Mouse (Mus musculus) embryonic facial prominence, embryonic 15.5 days (tissue): ENCODE results near the gene Sorcs2. TPM values are rescaled to one million over a fixed set of nuclear protein-coding genes. Genes with fewer than 3 reads are reported as not detected.

ENCODE experiments used
- ATAC-seq: fragments of 200-750 bp; cut with Nextera tagmentation; 2 replicates; pipeline ENCODE4 v1.8.0; 2017; ENCODE audit warnings: low read depth, moderate TSS enrichment; ENCODE audit not compliant: insufficient number of reproducible peaks, low FRiP score, low TSS enrichment
- H3K27ac ChIP-seq: fragments of 300-500 bp; sonication (generic); replicated peaks from 2 replicates; pipeline ENCODE4 v1.5.1; 2015; ENCODE audit warnings: mild to moderate bottlenecking, inconsistent platforms
- H3K27me3 ChIP-seq: fragments of 300-500 bp; sonication (generic); 2 replicates; pipeline ENCODE4 v1.6.1; 2015; ENCODE audit warnings: inconsistent platforms
- H3K36me3 ChIP-seq: fragments of 300-500 bp; sonication (generic); 2 replicates; pipeline ENCODE4 v1.6.1; 2015; ENCODE audit warnings: mild to moderate bottlenecking, inconsistent platforms
- H3K4me1 ChIP-seq: fragments of 300-500 bp; sonication (generic); 2 replicates; pipeline ENCODE4 v1.6.1; 2015; ENCODE audit warnings: inconsistent platforms
- H3K4me2 ChIP-seq: fragments of 300-500 bp; sonication (generic); replicated peaks from 2 replicates; pipeline ENCODE4 v1.6.1; 2015; ENCODE audit warnings: mild to moderate bottlenecking, inconsistent platforms
- H3K4me3 ChIP-seq: fragments of 300-500 bp; sonication (generic); replicated peaks from 2 replicates; pipeline ENCODE4 v1.5.1; 2015; ENCODE audit warnings: mild to moderate bottlenecking, inconsistent platforms
- H3K9ac ChIP-seq: fragments of 300-500 bp; sonication (generic); 2 replicates; pipeline ENCODE4 v1.6.1; 2015; ENCODE audit warnings: inconsistent platforms
- H3K9me3 ChIP-seq: fragments of 300-500 bp; sonication (generic); replicated peaks from 2 replicates; pipeline ENCODE4 v1.6.1; 2016; ENCODE audit warnings: inconsistent platforms
- WGBS: fragments of 180-500 bp; shearing (Covaris S2); methylation state at CpG from one replicate; pipeline ENCODE4 v1.1.7; 2015; 5-methylcytosine and 5-hydroxymethylcytosine counted together
- polyA plus RNA-seq: library from polyadenylated mRNA; unstranded; fragments of >200 nt; fragmentation: Nextera tagmentation; extraction: Ambion mirVana; gene quantifications from 2 replicates; pipeline ENCODE4 v1.2.1, GENCODE M21; 2015

Gene Sorcs2
- polyA plus RNA-seq, 1 experiment from 2014 or later = 25.3 TPM

DNA sequence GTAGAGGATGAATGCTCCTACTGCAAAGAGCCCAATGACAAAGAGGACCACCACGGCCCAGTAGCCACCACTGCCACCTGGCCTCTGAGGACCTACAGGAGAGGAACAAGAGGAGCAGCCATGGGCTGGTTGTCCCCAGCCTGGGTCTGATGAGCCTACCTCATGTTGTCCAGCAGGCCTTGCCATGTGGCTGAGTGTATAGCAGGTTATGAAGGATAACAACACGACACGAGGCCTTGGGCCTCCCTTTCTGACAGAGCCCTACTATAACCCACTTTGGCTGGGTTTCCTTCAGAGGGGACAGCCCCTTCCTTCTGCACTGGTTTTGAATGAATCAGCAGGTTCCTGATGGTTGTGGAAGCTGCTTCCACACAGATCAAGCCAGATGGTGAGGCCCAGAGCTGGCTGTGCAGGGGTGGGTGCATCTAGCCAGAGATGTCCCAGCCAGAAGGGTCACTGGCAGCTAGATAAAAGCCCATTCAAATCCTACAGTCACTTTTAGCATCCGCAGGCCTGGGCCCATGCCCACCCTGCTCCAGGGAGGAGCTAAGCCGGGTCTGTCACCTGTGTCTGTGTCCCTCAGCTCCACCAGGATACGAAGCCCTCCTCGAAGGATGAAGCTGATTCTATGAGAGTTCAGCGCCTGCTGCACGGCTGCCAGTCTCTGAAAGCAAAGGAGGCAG, 373.8 kb downstream of the Sorcs2 start:
- Histone ChIP-seq H3K9me3 (no peaks in the 10 kb centered on the region), H3K27ac (no peak overlapping the region), H3K36me3 (peaks cover 3% of the 10 kb centered on the region; the same call in 1 of the 2 replicates), H3K27me3 (no peaks in the 10 kb centered on the region), H3K4me1 (no peaks in the 10 kb centered on the region), H3K4me2 (no peak overlapping the region), H3K9ac (no peak overlapping the region), H3K4me3 (no peak overlapping the region)
- 84% methylated on average over 9 of the region's 9 CpGs for WGBS
- no peak for ATAC-seq

DNA sequence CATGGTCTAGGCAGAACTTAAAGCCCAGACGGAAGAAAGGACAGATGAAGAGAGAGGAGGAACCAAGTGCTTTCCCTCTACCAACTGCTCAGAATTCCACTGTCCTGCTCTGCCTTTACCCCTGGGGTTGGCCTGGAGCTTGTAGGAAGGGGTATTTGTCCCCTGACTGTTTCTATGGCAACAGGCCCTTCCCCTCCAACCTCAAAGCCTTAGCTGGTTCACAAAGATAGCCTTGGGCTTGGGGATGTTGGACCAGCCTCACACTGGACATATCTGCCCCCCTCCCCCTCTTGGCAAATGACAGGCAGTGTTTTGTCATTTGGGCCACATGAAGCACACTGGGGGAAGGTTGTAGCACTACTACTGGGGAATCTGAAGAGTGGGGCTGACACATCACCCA, 375.6 kb downstream of the Sorcs2 start:
- WGBS = 92% methylated on average over 1 of the region's 1 CpGs
- H3K36me3 ChIP-seq = peaks cover 13% of the 10 kb centered on the region; the same call in 1 of the 2 replicates
- H3K9ac ChIP-seq = no peak overlapping the region
- H3K4me1 ChIP-seq = no peaks in the 10 kb centered on the region
- no peak overlapping the region for H3K4me2 ChIP-seq
- no peaks in the 10 kb centered on the region for H3K27me3 ChIP-seq
- H3K27ac ChIP-seq = no peak overlapping the region
- no peak overlapping the region for H3K4me3 ChIP-seq
- no peak for ATAC-seq
- H3K9me3 ChIP-seq = no peaks in the 10 kb centered on the region

DNA sequence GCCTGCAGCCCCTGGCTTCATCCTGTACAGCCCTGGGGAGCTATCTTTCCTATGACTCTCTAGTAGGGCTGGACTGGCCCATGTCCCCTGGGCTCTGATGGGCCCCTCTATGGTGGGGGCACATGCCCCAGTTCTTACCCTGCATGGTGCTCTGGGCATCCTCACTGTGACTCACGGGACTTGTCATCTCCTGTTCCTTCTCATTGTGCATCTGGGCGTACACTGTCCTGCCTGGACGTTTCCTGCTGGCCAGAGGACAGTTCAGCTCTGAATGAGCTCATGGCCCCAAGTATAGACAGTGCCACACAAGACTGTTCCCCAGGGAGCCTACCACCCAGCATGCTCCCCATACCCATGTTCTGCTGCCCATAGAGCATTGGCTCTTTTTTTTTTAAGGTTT, 376.8 kb downstream of the Sorcs2 start:
- Histone ChIP-seq H3K9me3 (no peaks in the 10 kb centered on the region), H3K4me2 (no peak overlapping the region), H3K4me3 (no peak overlapping the region), H3K36me3 (peaks cover 13% of the 10 kb centered on the region; the same call in 1 of the 2 replicates), H3K4me1 (no peaks in the 10 kb centered on the region), H3K27ac (no peak overlapping the region), H3K27me3 (no peaks in the 10 kb centered on the region), H3K9ac (no peak overlapping the region)
- ATAC-seq = no peak; the same call in 1 of the 2 replicates
- 65% methylated on average over 3 of the region's 3 CpGs for WGBS

DNA sequence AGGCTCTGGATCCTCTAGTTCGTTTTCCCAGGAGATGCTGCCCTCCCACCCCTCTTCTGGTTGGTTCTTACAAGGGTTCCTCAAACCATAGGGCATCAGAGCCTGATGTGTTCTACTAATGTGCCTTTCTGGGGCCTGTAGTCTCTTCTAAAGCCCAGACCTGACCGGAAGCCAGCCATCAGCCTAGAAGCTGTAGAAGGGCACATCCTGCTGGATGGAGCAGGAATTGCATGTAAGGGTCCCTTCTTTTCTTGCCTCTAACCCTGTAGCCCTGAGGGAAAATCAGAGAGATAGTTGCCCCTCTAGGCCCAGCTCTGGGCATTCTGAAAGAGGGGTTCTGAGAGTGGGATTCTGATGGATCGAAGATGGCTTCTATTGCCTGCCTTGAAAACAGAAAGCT, 379.6 kb downstream of the Sorcs2 start:
- Histone ChIP-seq H3K4me1 (no peaks in the 10 kb centered on the region), H3K9me3 (no peaks in the 10 kb centered on the region), H3K36me3 (peaks cover 13% of the 10 kb centered on the region; the same call in 1 of the 2 replicates), H3K27ac (no peak overlapping the region), H3K4me2 (no peak overlapping the region), H3K4me3 (no peak overlapping the region), H3K9ac (no peak overlapping the region), H3K27me3 (no peaks in the 10 kb centered on the region)
- no peak for ATAC-seq
- 81% methylated on average over 3 of the region's 3 CpGs for WGBS

DNA sequence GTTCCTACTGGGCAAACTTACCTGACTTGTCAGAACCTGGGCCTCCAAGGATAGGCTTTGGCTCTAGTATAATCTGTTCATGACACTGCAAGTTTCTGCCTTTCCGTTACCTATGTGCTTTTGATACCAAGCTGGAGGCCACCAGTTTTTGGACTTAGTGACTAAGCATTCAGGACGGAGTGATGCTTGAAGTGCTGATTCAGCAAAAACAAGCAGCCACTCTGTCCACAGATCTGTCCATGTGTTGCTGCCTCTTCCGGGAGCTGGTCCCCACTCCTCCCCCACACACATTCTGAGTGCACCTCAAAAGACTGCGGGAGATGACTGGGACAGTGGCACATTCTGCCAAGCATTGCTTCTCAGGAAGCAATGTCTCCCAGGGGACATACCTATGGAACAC, 388.5 kb downstream of the Sorcs2 start:
- 79% methylated on average over 4 of the region's 4 CpGs for WGBS
- Histone ChIP-seq H3K4me2 (no peak overlapping the region), H3K9ac (no peak overlapping the region), H3K27ac (no peak overlapping the region), H3K9me3 (no peaks in the 10 kb centered on the region), H3K36me3 (no peaks in the 10 kb centered on the region), H3K4me1 (no peaks in the 10 kb centered on the region), H3K4me3 (no peak overlapping the region), H3K27me3 (no peaks in the 10 kb centered on the region)
- ATAC-seq = no peak

DNA sequence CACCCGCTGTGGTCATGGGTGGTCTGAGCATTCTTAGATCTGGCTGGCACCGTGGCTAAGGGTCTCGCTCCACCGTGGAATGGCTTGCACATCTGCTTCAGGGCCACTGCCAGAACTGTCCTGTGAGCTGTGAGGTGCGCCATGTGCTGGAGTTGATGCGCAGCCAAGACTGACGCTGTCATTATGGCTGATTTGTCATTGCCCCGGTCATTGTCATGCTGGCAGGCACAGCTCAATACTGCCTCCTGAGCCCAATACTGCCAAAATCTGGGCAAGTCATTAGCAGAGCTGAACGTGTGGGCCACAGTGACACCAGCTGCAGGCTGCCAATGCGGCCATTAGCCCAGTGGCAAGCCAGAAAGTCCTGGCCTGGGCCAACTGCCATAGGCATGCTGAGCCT, 390.3 kb downstream of the Sorcs2 start:
- H3K4me1 ChIP-seq = no peaks in the 10 kb centered on the region
- H3K36me3 ChIP-seq = peaks cover 9% of the 10 kb centered on the region; the same call in 1 of the 2 replicates
- H3K9me3 ChIP-seq = no peaks in the 10 kb centered on the region
- no peak overlapping the region for H3K4me3 ChIP-seq
- WGBS = 77% methylated on average over 10 of the region's 10 CpGs
- H3K9ac ChIP-seq = no peak overlapping the region
- H3K27me3 ChIP-seq = no peaks in the 10 kb centered on the region
- ATAC-seq = no peak
- no peak overlapping the region for H3K4me2 ChIP-seq
- H3K27ac ChIP-seq = no peak overlapping the region

DNA sequence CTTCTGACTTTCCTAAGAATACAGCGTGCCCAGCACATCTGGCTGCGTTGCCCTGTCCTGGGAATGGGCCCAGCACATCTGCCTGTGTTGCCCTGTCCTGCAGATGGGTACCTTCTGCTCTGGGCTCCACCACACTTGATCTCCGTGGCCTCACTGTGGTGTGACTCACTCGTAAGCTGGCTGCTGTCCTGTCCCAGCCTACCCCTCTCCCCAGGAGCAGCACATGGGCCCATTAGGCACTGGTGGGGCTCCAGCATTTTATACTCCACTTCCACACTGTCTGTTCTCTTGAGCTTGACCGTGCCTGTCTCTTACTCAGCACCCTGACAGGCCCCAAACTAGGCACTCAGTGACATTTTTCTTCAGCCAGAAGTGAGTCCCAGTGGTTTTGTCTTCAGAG, 391.4 kb downstream of the Sorcs2 start:
- ATAC-seq = no peak
- H3K9ac ChIP-seq = no peak overlapping the region
- H3K4me3 ChIP-seq = no peak overlapping the region
- no peaks in the 10 kb centered on the region for H3K27me3 ChIP-seq
- H3K36me3 ChIP-seq = peaks cover 16% of the 10 kb centered on the region; the same call in 1 of the 2 replicates
- 69% methylated on average over 5 of the region's 5 CpGs for WGBS
- no peak overlapping the region for H3K4me2 ChIP-seq
- no peaks in the 10 kb centered on the region for H3K9me3 ChIP-seq
- H3K4me1 ChIP-seq = no peaks in the 10 kb centered on the region
- H3K27ac ChIP-seq = no peak overlapping the region

DNA sequence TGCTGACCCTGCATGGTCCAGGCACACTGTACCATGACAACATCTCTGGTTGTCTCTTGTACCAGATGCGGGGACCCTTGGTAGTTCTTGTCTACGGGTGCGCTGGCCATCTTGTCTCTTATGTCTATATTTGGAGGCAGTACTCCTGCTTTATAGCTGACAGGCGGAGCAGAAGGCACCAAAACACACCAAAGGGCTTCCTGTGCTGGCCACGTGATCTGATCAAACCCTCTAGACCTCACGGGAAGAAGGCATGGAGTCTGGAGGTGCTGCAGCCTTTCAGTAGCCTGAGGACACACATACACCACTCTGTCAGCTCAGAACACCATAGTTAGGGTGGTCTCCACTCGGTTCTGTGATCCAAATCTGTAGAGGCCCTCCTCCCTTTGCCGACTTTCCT, 391.8 kb downstream of the Sorcs2 start:
- 75% methylated on average over 8 of the region's 8 CpGs for WGBS
- H3K4me1 ChIP-seq = no peaks in the 10 kb centered on the region

DNA sequence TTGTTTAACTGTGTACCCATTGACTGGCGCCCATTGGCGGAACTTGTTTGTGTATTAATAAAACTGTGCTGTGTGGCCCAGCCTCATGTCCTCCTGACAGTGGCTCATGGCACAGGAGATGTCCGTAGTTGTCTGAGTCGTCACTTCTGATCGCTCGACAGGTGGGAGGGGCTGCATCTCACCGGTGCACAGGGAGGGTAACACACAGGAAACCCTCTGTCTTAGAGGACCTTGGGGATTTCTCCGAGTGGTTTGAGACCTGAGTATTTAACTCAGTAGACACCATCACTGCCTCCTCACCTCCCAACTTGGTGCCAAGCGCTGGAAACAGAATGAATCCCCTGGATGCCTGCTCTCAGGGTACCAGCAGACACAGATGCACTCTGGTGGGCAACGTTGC, 394.1 kb downstream of the Sorcs2 start:
- H3K36me3 ChIP-seq = peaks cover 42% of the 10 kb centered on the region
- H3K4me2 ChIP-seq = no peak overlapping the region
- no peak overlapping the region for H3K27ac ChIP-seq
- H3K9me3 ChIP-seq = no peaks in the 10 kb centered on the region
- H3K27me3 ChIP-seq = no peaks in the 10 kb centered on the region
- H3K4me1 ChIP-seq = no peaks in the 10 kb centered on the region
- WGBS = 78% methylated on average over 10 of the region's 10 CpGs
- H3K9ac ChIP-seq = no peak overlapping the region
- no peak overlapping the region for H3K4me3 ChIP-seq
- no peak for ATAC-seq

More for the DNA sequence above, 391.8 kb downstream of the Sorcs2 start:
- no peak overlapping the region for H3K4me2 ChIP-seq
- no peaks in the 10 kb centered on the region for H3K27me3 ChIP-seq
- no peak for ATAC-seq
- no peaks in the 10 kb centered on the region for H3K9me3 ChIP-seq
- no peak overlapping the region for H3K9ac ChIP-seq
- no peak overlapping the region for H3K27ac ChIP-seq
- peaks cover 21% of the 10 kb centered on the region; the same call in 1 of the 2 replicates for H3K36me3 ChIP-seq
- H3K4me3 ChIP-seq = no peak overlapping the region

DNA sequence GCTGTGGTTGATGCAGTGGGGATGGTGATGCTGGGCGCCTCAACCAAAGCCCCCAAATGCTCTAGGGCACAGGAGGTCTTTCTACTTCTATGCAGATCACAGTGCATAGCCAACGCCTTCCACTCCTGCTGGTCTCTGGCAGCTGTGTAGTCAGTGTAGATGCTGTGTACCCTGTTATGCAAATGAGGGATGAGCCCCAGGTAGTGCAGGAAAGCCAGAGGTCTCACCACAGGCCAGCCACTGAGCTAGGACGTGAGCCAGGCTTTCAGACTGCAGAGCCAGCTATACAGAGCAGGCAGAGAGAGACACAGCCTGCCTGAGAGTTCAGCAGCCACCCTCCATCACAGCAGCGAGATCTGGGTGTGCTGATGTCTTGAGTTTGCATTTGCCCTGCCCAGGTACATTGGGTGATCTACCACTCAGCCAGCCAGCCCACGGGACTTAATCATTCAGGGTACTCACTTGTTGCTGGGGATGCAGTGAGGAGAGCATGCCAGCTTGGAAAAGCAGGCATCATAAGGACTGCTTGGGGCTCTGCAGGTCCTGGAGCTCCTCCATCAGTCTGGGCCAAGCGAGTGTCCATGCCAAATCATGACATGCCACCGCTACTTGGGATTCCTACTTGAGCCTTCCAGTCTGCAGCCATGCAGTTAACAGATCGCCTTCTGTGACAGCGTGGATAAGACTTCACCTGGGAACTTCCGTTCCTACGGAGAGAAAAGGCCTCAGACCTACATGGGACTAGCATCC, 407.8 kb downstream of the Sorcs2 start:
- Histone ChIP-seq H3K36me3 (peaks cover 75% of the 10 kb centered on the region), H3K27ac (no peak overlapping the region), H3K27me3 (no peaks in the 10 kb centered on the region), H3K4me1 (no peaks in the 10 kb centered on the region), H3K4me3 (no peak overlapping the region), H3K9me3 (no peaks in the 10 kb centered on the region), H3K4me2 (no peak overlapping the region), H3K9ac (no peak overlapping the region)
- no peak for ATAC-seq
- 78% methylated on average over 11 of the region's 11 CpGs for WGBS

DNA sequence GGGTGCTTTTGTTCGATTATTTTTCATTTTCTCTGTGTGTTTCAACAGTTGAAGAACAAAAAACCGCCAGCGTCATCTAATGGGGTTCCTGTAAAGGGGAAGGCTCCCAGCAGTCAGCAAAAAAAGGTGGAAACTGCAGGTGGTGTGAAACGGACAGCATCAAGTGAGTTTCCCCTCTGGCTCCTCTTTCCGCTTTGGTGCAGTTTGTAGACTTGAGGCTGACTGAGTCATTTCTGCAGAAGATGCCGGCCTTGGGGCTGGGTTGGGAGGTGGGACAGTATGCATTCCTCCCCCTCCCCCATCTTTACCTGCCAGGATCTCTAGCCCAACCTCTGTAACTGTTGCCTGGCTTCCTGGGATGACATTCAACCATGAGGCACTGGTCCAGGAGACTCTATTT, 408.4 kb downstream of the Sorcs2 start:
- H3K4me1 ChIP-seq = no peaks in the 10 kb centered on the region
- no peak for ATAC-seq
- no peaks in the 10 kb centered on the region for H3K9me3 ChIP-seq
- no peak overlapping the region for H3K4me3 ChIP-seq
- no peak overlapping the region for H3K4me2 ChIP-seq
- no peaks in the 10 kb centered on the region for H3K27me3 ChIP-seq
- H3K9ac ChIP-seq = no peak overlapping the region
- H3K36me3 ChIP-seq = peaks cover 74% of the 10 kb centered on the region
- no peak overlapping the region for H3K27ac ChIP-seq
- 72% methylated on average over 6 of the region's 6 CpGs for WGBS
